Mouse (Mus musculus): ENCODE measurements around the gene Triobp. TPM values are rescaled to one million over a fixed set of nuclear protein-coding genes. Genes with fewer than 3 reads are reported as not detected.

The Triobp gene
- 46.7 and 49.4 TPM in 2 replicates for polyA plus RNA-seq (2016; fragmentation: Nextera tagmentation; extraction: Ambion mirVana)

DNA sequence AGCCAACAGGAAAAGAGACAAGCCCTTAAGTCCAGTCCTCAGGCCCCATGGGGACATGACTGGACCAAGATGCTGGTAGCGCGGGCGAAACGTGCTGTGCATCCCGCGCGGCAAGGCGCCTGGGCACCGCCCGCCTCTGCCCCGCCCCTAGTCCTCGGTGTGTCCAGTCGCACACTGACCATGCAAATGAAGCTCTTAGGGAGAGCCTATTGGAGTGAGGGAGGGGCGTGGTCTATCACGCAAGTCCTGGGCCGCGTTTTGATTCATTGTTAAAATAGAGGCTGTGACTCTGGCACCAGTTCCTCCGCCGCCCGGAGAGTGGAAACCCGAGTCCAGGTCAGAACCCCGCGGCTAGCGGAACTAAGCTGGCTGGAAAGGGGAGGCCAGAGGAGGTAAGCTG is at the start of gene Triobp:
Gene Triobp, plus strand, starts transcription at position 68 of the 400 bp plus-strand sequence.
- peak; percentile 95 for DNase-seq (ENCODE audit: low spot score)
- under 1% methylated on average over 24 of the region's 24 CpGs for WGBS
- peaks cover 24% of the 10 kb centered on the region for H3K36me3 ChIP-seq (replicated peaks)
- peak within 1 kb of the TSS; percentile 88 for H3K27ac ChIP-seq (replicated peaks)
- H3K27me3 ChIP-seq (replicated peaks; ENCODE audit: low read depth, poor library complexity, severe bottlenecking), result peaks cover 15% of the 10 kb centered on the region
- H3K4me1 ChIP-seq, result peaks cover 32% of the 10 kb centered on the region
- peak within 1 kb of the TSS; percentile 66 for H3K4me3 ChIP-seq
- no peaks in the 10 kb centered on the region for H3K9me3 ChIP-seq

DNA sequence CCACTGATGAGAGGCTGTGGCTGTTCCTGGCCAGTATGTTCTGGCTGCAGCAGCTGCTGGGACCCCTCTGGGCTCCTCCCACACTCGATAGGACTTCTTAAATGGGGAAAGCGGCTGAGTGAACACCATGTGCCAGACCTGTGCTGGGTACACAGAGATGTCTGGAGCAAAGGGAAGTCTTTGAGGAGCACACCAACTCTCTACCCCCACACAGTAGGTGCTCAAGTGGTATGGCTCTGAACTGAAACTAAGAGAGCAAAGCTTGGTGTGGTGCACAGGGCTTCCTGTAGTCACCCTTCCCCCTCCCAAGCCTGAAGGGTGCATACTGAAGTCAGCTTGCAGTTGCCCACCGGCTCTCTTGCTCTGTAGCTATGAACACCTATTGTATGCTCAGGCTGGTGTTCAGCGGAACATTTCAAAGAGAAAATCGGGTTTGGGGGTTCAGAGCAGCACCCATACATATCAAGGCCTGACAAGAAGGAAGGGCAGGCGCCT is 49.0 kb upstream of the Triobp start:
- H3K27me3 ChIP-seq (replicated peaks; ENCODE audit: low read depth, poor library complexity, severe bottlenecking), result 0 out of 2 replicates have a peak, but pooled peaks cover 24% of the 10 kb centered on the region
- WGBS, result 57% methylated on average over 6 of the region's 6 CpGs
- no peaks in the 10 kb centered on the region for H3K9me3 ChIP-seq
- peaks cover 42% of the 10 kb centered on the region for H3K36me3 ChIP-seq (replicated peaks)
- peak overlapping the region; percentile 87 for H3K27ac ChIP-seq (replicated peaks)
- H3K4me3 ChIP-seq, result peak overlapping the region; percentile 79
- H3K4me1 ChIP-seq, result peaks cover 82% of the 10 kb centered on the region
- DNase-seq (ENCODE audit: low spot score), result no peak

DNA sequence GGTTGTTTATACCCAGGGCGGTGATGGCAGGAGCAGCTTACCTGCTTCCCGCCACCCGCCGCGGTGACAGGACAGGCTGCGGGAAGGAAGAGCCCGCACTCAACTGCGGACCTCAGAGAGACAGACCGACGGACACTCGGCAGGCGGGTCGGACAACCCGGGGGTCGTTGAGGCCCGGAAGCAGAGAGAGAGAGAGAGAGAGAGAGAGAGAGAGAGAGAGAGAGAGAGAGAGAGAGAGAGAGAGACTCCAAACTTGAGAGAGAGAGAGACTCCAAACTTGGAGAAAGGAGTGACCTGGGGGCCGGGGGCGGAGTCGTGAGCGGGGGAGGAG is 48.1 kb upstream of the Triobp start, which contains the start of gene Gm49510:
Gene Gm49510, plus strand, starts transcription at position 259 of the 331 bp plus-strand sequence.
- peak; percentile 33 for DNase-seq (ENCODE audit: low spot score)
- Histone ChIP-seq H3K4me1 (peaks cover 74% of the 10 kb centered on the region), H3K27ac (replicated peaks) (peak within 1 kb of the TSS; percentile 87)

DNA sequence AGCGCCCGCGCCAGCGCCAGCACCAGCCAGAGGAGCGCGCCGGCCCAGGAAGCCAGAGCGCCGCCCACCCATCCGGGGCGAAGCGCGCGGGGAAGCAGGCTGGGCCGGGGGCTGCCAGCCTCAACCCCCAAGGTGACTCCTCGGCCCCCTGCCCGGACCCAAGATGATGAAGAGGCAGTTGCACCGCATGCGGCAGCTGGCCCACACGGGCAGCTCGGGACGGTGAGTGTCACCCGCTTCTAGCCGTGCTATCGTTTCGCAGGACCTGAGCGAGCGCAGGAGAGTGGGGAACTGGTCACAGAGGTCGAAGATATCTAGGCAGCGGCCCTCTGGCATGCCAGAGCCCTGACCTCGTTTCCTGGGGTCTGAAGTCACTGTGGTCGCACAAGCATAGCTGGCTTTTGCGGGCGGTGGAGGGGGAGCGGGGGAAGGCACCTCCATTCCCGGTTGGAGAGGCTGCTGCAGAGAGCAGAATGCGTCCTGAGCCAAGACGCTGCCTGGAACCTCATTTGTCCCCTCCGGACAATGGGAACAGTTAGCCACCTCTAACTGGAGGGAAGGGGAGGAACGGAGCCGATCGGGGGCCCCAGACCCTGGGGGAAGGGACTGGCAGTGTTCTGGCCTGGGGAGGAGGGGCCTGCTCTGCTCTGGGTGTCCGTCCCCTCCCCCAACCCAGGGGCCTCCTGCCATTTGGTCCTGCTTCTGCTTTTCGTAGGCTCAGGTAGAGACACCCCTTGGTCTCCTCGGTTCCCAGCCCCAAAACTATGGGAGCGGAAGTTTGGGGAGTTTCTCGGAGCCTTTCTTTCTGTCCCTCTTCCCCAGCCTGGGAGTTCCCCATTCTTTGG is 47.6 kb upstream of the Triobp start, which contains the start of gene Sh3bp1:
Gene Sh3bp1, plus strand, starts transcription at position 29 of the 845 bp plus-strand sequence.
- H3K36me3 ChIP-seq (replicated peaks), result peaks cover 42% of the 10 kb centered on the region
- no peaks in the 10 kb centered on the region for H3K9me3 ChIP-seq
- peak within 1 kb of the TSS; percentile 79 for H3K4me3 ChIP-seq
- WGBS, result 1% methylated on average over 47 of the region's 47 CpGs
- peak within 1 kb of the TSS; percentile 87 for H3K27ac ChIP-seq (replicated peaks)
- 0 out of 2 replicates have a peak, but pooled peaks cover 24% of the 10 kb centered on the region for H3K27me3 ChIP-seq (replicated peaks; ENCODE audit: low read depth, poor library complexity, severe bottlenecking)
- DNase-seq (ENCODE audit: low spot score), result peak; percentile 84
- H3K4me1 ChIP-seq, result peaks cover 68% of the 10 kb centered on the region

More for the DNA sequence above, 48.1 kb upstream of the Triobp start, which contains the start of gene Gm49510:
- WGBS, result 2% methylated on average over 20 of the region's 20 CpGs
- no peaks in the 10 kb centered on the region for H3K9me3 ChIP-seq
- H3K4me3 ChIP-seq, result peak within 1 kb of the TSS; percentile 79
- H3K27me3 ChIP-seq (replicated peaks; ENCODE audit: low read depth, poor library complexity, severe bottlenecking), result 0 out of 2 replicates have a peak, but pooled peaks cover 24% of the 10 kb centered on the region
- H3K36me3 ChIP-seq (replicated peaks), result peaks cover 42% of the 10 kb centered on the region

DNA sequence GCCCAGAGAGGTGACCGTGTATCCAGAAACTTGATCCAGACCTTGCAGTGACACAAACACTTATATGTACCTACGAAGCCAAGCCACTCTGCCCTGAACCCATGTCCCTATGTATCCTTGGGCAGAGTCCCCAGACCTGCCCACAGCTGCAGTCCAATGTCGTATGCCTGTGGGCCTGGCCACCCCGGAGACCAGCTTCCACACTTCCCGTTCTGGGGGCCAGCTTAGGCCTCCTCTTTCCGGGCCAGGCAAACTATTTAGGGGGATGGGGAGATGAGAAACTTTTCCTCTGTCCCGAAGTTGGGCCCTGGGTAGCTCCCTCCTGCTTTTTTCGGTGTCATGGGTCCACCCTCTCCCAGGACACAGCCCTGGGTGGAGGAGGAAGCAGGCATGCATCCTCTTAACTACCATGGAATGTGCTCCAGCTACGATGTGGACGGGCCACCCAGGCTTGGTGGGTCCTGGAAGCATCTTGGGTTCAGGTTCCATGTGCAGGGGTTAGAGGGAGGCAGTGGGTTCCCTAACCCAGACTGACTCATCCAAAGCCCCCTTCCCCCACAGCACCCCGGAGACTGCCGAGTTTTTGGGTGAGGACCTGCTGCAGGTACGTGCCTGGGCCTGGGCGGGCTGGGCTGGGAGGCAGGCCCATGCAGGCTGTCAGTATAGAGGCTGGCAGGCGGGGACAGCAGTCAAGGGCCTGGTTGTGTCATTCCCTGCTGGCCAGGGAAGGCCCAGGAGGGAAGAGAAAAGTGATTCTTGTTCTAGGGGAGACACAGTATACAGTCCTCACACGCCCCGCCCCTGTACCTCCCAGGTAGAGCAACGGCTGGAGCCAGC is 46.7 kb upstream of the Triobp start:
- Histone ChIP-seq H3K27me3 (replicated peaks; ENCODE audit: low read depth, poor library complexity, severe bottlenecking) (0 out of 2 replicates have a peak, but pooled peaks cover 24% of the 10 kb centered on the region), H3K27ac (replicated peaks) (peak overlapping the region; percentile 87), H3K9me3 (no peaks in the 10 kb centered on the region), H3K4me3 (peak overlapping the region; percentile 79), H3K4me1 (peaks cover 61% of the 10 kb centered on the region), H3K36me3 (replicated peaks) (peaks cover 42% of the 10 kb centered on the region)
- 16% methylated on average over 18 of the region's 18 CpGs for WGBS
- DNase-seq (ENCODE audit: low spot score), result peak; percentile 34

DNA sequence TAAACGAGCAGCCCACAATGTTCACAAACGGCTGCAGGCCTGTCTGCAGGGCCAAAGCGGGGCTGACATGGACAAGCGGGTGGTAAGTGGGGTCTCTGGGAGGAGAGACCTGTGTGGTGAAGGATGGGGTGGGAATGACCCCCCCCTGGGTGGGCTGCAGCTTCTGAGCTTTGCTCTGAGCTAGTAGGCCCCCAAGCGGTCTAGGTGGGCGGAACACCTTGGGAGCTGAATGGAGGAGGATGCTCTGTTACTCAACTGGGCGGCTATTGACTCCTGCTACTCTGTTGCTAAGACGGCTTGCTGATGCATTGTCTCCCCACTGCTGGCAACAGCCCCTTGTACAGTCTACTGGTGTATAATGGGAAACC is 46.1 kb upstream of the Triobp start:
- peak; percentile 31 for DNase-seq (ENCODE audit: low spot score)
- Histone ChIP-seq H3K36me3 (replicated peaks) (peaks cover 47% of the 10 kb centered on the region), H3K27ac (replicated peaks) (peak overlapping the region; percentile 87), H3K4me3 (peak overlapping the region; percentile 79), H3K4me1 (peaks cover 55% of the 10 kb centered on the region), H3K9me3 (no peaks in the 10 kb centered on the region), H3K27me3 (replicated peaks; ENCODE audit: low read depth, poor library complexity, severe bottlenecking) (0 out of 2 replicates have a peak, but pooled peaks cover 24% of the 10 kb centered on the region)
- 38% methylated on average over 8 of the region's 8 CpGs for WGBS

DNA sequence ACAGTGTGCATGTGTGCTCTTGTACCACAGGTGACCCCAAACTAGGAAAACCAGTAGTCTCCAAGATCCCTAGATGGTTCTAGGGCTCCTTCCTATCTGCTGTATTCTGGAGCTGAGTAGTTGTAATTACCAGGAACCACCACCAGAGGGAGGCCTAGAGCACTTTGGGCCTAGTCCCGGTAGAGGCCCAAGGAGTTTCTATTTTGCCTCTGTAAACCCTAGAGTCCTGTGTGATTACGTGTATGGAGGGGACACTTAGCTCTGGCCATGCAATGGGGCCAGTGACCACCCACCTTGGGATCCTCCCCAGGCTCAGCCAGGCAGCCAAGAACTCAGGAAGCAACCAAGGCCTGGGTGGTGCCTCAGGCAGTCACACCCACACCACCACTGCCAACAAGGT is 44.3 kb upstream of the Triobp start:
- Histone ChIP-seq H3K4me3 (no peak overlapping the region), H3K4me1 (peaks cover 37% of the 10 kb centered on the region), H3K9me3 (no peaks in the 10 kb centered on the region), H3K27me3 (replicated peaks; ENCODE audit: low read depth, poor library complexity, severe bottlenecking) (0 out of 2 replicates have a peak, but pooled peaks cover 24% of the 10 kb centered on the region), H3K27ac (replicated peaks) (peak overlapping the region; percentile 42; the same call in 1 of the 2 replicates), H3K36me3 (replicated peaks) (peaks cover 66% of the 10 kb centered on the region)
- 9% methylated on average over 2 of the region's 2 CpGs for WGBS
- DNase-seq (ENCODE audit: low spot score), result peak; percentile 81

DNA sequence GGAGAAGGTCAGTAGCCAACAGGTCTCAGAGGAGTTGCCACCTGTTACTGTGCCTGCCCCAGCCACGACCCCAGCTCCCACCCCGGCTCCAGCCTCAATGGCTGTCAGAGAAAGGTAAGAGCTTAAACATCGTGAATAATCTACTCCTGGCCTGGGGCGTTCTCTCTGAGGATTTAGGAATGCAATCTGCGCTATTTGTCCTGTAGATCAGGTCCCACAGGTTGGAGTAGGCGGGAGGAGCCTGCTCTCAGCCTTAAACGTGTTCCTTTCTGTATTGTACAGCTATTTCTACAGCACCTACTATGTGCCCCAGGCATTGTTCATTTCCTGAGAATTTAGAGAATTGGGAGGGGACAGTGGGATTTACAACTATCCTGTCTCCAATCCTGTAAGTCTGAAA is 39.1 kb upstream of the Triobp start:
- no peak for DNase-seq (ENCODE audit: low spot score)
- H3K9me3 ChIP-seq, result no peaks in the 10 kb centered on the region
- H3K4me3 ChIP-seq, result no peak overlapping the region
- peaks cover 84% of the 10 kb centered on the region for H3K36me3 ChIP-seq (replicated peaks)
- 75% methylated on average over 7 of the region's 7 CpGs for WGBS
- H3K27ac ChIP-seq (replicated peaks), result no peak overlapping the region
- peaks cover 15% of the 10 kb centered on the region for H3K4me1 ChIP-seq
- H3K27me3 ChIP-seq (replicated peaks; ENCODE audit: low read depth, poor library complexity, severe bottlenecking), result no peaks in the 10 kb centered on the region

DNA sequence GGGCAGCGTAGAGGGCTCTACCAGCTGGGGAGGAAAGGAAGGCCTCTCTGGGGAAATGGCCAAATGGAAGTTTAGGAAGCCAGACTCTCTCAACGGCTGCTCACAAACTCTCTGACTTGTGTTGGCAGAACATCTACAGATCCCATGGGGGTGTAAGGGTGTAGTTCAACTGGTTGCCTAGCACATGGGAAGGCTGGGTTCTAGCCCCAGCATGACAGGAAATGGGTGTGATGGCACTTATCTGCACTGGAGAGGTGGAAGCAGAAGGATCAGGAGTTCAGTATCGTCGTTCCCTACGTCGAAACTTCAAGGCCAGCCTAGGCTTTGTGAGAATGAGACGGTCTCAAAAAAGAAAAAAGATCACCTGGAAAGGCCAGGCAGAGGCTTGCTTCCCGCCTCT is 38.5 kb upstream of the Triobp start:
- peaks cover 16% of the 10 kb centered on the region for H3K4me1 ChIP-seq
- H3K36me3 ChIP-seq (replicated peaks), result peaks cover 78% of the 10 kb centered on the region
- H3K9me3 ChIP-seq, result no peaks in the 10 kb centered on the region
- no peaks in the 10 kb centered on the region for H3K27me3 ChIP-seq (replicated peaks; ENCODE audit: low read depth, poor library complexity, severe bottlenecking)
- H3K4me3 ChIP-seq, result no peak overlapping the region
- DNase-seq (ENCODE audit: low spot score), result no peak
- no peak overlapping the region for H3K27ac ChIP-seq (replicated peaks)
- 91% methylated on average over 8 of the region's 8 CpGs for WGBS

DNA sequence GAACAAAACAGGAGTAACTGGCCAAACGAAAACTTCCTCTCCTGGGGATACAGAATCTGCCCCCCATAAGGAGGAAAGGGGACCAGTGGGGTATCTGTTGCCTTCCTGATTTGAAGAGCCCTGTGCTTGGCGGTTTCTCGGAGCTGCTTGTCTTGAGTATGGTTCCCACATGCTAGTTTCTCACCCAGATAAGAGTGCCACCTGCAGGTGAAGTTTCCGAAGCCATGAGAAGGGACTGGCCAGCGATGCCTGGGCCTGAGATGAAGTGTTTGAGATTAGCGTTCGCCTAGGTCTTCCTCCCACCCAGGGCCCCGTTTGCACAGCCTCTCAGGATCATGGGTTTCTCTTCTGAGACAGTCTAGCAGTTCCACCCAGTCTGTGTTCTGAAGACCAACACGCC is 35.5 kb upstream of the Triobp start:
- WGBS, result 43% methylated on average over 9 of the region's 9 CpGs

DNA sequence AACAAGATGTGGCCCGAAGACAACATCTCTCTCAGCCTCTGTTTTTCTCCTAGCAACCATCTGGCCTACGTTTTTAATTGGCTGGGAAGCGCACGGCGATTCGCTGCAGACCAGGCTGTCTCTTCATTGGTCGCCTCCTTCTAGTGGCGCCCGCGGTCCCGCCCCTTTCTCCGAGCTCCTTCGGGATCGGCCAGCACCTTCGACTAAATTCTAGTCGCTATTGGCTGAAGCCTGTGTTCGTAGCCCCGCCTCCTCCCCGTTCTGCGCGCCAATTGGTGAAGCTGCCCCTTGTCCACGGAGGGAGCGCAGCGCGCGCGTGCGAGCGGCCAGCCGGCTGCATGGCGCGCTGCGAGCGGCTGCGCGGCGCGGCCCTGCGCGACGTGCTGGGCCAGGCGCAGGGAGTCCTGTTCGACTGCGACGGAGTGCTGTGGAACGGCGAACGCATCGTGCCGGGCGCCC is 33.9 kb upstream of the Triobp start, which contains the start of gene Pdxp:
Gene Pdxp, plus strand, starts transcription at position 288 of the 459 bp plus-strand sequence.
- peak; percentile 99 for DNase-seq (ENCODE audit: low spot score)
- peak within 1 kb of the TSS; percentile 95 for H3K27ac ChIP-seq (replicated peaks)
- WGBS, result under 1% methylated on average over 51 of the region's 51 CpGs
- H3K36me3 ChIP-seq (replicated peaks), result peaks cover 55% of the 10 kb centered on the region
- H3K4me1 ChIP-seq, result peaks cover 54% of the 10 kb centered on the region
- H3K27me3 ChIP-seq (replicated peaks; ENCODE audit: low read depth, poor library complexity, severe bottlenecking), result no peaks in the 10 kb centered on the region
- no peaks in the 10 kb centered on the region for H3K9me3 ChIP-seq
- peak within 1 kb of the TSS; percentile 80 for H3K4me3 ChIP-seq

More for the DNA sequence above, 35.5 kb upstream of the Triobp start:
- peak; percentile 44 for DNase-seq (ENCODE audit: low spot score)
- H3K36me3 ChIP-seq (replicated peaks), result peaks cover 57% of the 10 kb centered on the region
- H3K4me1 ChIP-seq, result peaks cover 44% of the 10 kb centered on the region
- no peak overlapping the region for H3K4me3 ChIP-seq
- no peaks in the 10 kb centered on the region for H3K27me3 ChIP-seq (replicated peaks; ENCODE audit: low read depth, poor library complexity, severe bottlenecking)
- no peak overlapping the region for H3K27ac ChIP-seq (replicated peaks)
- no peaks in the 10 kb centered on the region for H3K9me3 ChIP-seq

All from embryonic facial prominence, embryonic 10.5 days (tissue).